Mouse (Mus musculus): ENCODE measurements around the gene Fbxw4. TPM values are rescaled to one million over a fixed set of nuclear protein-coding genes. Genes with fewer than 3 reads are reported as not detected.

Gene Fbxw4
- total and polyA plus RNA-seq, 2 experiments from 2014 or later = 3.0 to 43.7 TPM

GRCm38 (mm10) chr19:45615415-45616213 lies 44.5 kb downstream of the Fbxw4 start:
- no peak overlapping the region for H3K27ac ChIP-seq (ENCODE audit: low read depth)

GRCm38 (mm10) chr19:45614928-45615327 lies 45.2 kb downstream of the Fbxw4 start:
- Histone ChIP-seq H3K27me3 (ENCODE audit: control insufficient read depth, insufficient read depth, low read length) (no peaks in the 10 kb centered on the region), H3K9me3 (replicated peaks; ENCODE audit: control insufficient read depth, low read length) (no peaks in the 10 kb centered on the region), H3K9ac (replicated peaks; ENCODE audit: low read depth, low read length) (no peak overlapping the region), H3K4me1 (ENCODE audit: control insufficient read depth, insufficient read depth) (peaks cover 6% of the 10 kb centered on the region), H3K4me3 (ENCODE audit: low read depth, low read length) (no peak overlapping the region), H3K27ac (ENCODE audit: low read depth) (no peak overlapping the region), H3K4me2 (ENCODE audit: low read depth, low read length) (no peak overlapping the region), H3K36me3 (replicated peaks; ENCODE audit: control insufficient read depth, insufficient read depth, low read length) (no peaks in the 10 kb centered on the region)
- WGBS = 74% methylated on average over 3 of the region's 3 CpGs
- DNase-seq (ENCODE audit: low spot score) (no peak), ATAC-seq (ENCODE audit: insufficient read depth, low read depth) (peak; percentile 24; the same call in 1 of the 2 replicates)
- TF ChIP-seq CTCF (IDR thresholded peaks at IDR 0.05; ENCODE audit: low read depth) = no peak

More at GRCm38 (mm10) chr19:45615415-45616213, 44.5 kb downstream of the Fbxw4 start:
- TF ChIP-seq EP300 (IDR thresholded peaks at IDR 0.05; ENCODE audit: low read depth) (no peak), CTCF (IDR thresholded peaks at IDR 0.05; ENCODE audit: low read depth) (no peak)
- peaks cover 4% of the 10 kb centered on the region for H3K4me1 ChIP-seq (ENCODE audit: control insufficient read depth, insufficient read depth)
- H3K27me3 ChIP-seq (ENCODE audit: control insufficient read depth, insufficient read depth, low read length) = no peaks in the 10 kb centered on the region
- H3K9me3 ChIP-seq (replicated peaks; ENCODE audit: control insufficient read depth, low read length) = no peaks in the 10 kb centered on the region
- WGBS = 82% methylated on average over 12 of the region's 12 CpGs
- H3K9ac ChIP-seq (replicated peaks; ENCODE audit: low read depth, low read length) = no peak overlapping the region
- DNase-seq (ENCODE audit: low spot score) (no peak), ATAC-seq (ENCODE audit: insufficient read depth, low read depth) (no peak)
- H3K4me2 ChIP-seq (ENCODE audit: low read depth, low read length) = no peak overlapping the region
- H3K4me3 ChIP-seq (ENCODE audit: low read depth, low read length) = no peak overlapping the region
- H3K36me3 ChIP-seq (replicated peaks; ENCODE audit: control insufficient read depth, insufficient read depth, low read length) = no peaks in the 10 kb centered on the region

GRCm38 (mm10) chr19:45614375-45614774 lies 45.7 kb downstream of the Fbxw4 start:
- no peak overlapping the region for H3K4me3 ChIP-seq (ENCODE audit: low read depth, low read length)
- no peak overlapping the region for H3K27ac ChIP-seq (ENCODE audit: low read depth)

GRCm38 (mm10) chr19:45610823-45611222 lies 49.3 kb downstream of the Fbxw4 start:
- no peak for DNase-seq (ENCODE audit: low spot score)
- no peak overlapping the region for H3K4me3 ChIP-seq (ENCODE audit: low read depth, low read length)
- no peak overlapping the region for H3K4me2 ChIP-seq (ENCODE audit: low read depth, low read length)
- H3K36me3 ChIP-seq (replicated peaks; ENCODE audit: control insufficient read depth, insufficient read depth, low read length) = no peaks in the 10 kb centered on the region
- 72% methylated on average over 5 of the region's 5 CpGs for WGBS
- TF ChIP-seq EP300 (IDR thresholded peaks at IDR 0.05; ENCODE audit: low read depth) (no peak), CTCF (IDR thresholded peaks at IDR 0.05; ENCODE audit: low read depth) (no peak)
- peaks cover 6% of the 10 kb centered on the region for H3K4me1 ChIP-seq (ENCODE audit: control insufficient read depth, insufficient read depth)
- no peak for ATAC-seq (ENCODE audit: insufficient read depth, low read depth)
- no peak overlapping the region; the same call in 1 of the 2 replicates for H3K9ac ChIP-seq (replicated peaks; ENCODE audit: low read depth, low read length)
- H3K9me3 ChIP-seq (replicated peaks; ENCODE audit: control insufficient read depth, low read length) = no peaks in the 10 kb centered on the region
- no peaks in the 10 kb centered on the region for H3K27me3 ChIP-seq (ENCODE audit: control insufficient read depth, insufficient read depth, low read length)
- no peak overlapping the region for H3K27ac ChIP-seq (ENCODE audit: low read depth)

More at GRCm38 (mm10) chr19:45614375-45614774, 45.7 kb downstream of the Fbxw4 start:
- ATAC-seq (ENCODE audit: insufficient read depth, low read depth) = no peak
- H3K4me1 ChIP-seq (ENCODE audit: control insufficient read depth, insufficient read depth) = peaks cover 6% of the 10 kb centered on the region
- no peaks in the 10 kb centered on the region for H3K36me3 ChIP-seq (replicated peaks; ENCODE audit: control insufficient read depth, insufficient read depth, low read length)
- WGBS = 55% methylated on average over 8 of the region's 8 CpGs
- no peak for TF ChIP-seq CTCF (IDR thresholded peaks at IDR 0.05; ENCODE audit: low read depth)
- TF ChIP-seq EP300 (IDR thresholded peaks at IDR 0.05; ENCODE audit: low read depth) = no peak
- no peaks in the 10 kb centered on the region for H3K9me3 ChIP-seq (replicated peaks; ENCODE audit: control insufficient read depth, low read length)
- no peak overlapping the region for H3K4me2 ChIP-seq (ENCODE audit: low read depth, low read length)
- DNase-seq (ENCODE audit: low spot score) = no peak
- H3K27me3 ChIP-seq (ENCODE audit: control insufficient read depth, insufficient read depth, low read length) = no peaks in the 10 kb centered on the region
- no peak overlapping the region for H3K9ac ChIP-seq (replicated peaks; ENCODE audit: low read depth, low read length)

GRCm38 (mm10) chr19:45608648-45609339 lies 51.3 kb downstream of the Fbxw4 start:
- 86% methylated on average over 13 of the region's 13 CpGs for WGBS
- Histone ChIP-seq H3K9ac (replicated peaks; ENCODE audit: low read depth, low read length) (no peak overlapping the region), H3K4me3 (ENCODE audit: low read depth, low read length) (no peak overlapping the region), H3K36me3 (replicated peaks; ENCODE audit: control insufficient read depth, insufficient read depth, low read length) (no peaks in the 10 kb centered on the region), H3K9me3 (replicated peaks; ENCODE audit: control insufficient read depth, low read length) (no peaks in the 10 kb centered on the region), H3K27ac (ENCODE audit: low read depth) (no peak overlapping the region), H3K27me3 (ENCODE audit: control insufficient read depth, insufficient read depth, low read length) (no peaks in the 10 kb centered on the region), H3K4me1 (ENCODE audit: control insufficient read depth, insufficient read depth) (peaks cover 6% of the 10 kb centered on the region), H3K4me2 (ENCODE audit: low read depth, low read length) (no peak overlapping the region)
- no peak for TF ChIP-seq CTCF (IDR thresholded peaks at IDR 0.05; ENCODE audit: low read depth)
- TF ChIP-seq EP300 (IDR thresholded peaks at IDR 0.05; ENCODE audit: low read depth) = no peak
- DNase-seq (ENCODE audit: low spot score) (no peak), ATAC-seq (ENCODE audit: insufficient read depth, low read depth) (no peak)
